Mouse (Mus musculus) left cerebral cortex, postnatal 25 days (tissue): ENCODE data around the gene Baiap2l1. TPM values are rescaled to one million over a fixed set of nuclear protein-coding genes. Genes with fewer than 3 reads are reported as not detected.

Source experiments
- total RNA-seq, 2 experiments: library from RNA; stranded (reverse); gene quantifications; 2 replicates each; pipeline ENCODE4 v1.2.3; 2021

Baiap2l1 gene
- total RNA-seq, 2 experiments from 2014 or later = 0.53 to 0.92 TPM

Other genes with a start within 250 kb of the Baiap2l1 start
- under 1 TPM; 0.25 to 0.30 TPM for gene Bhlha15, start 167.8 kb downstream of the Baiap2l1 start, total RNA-seq
- gene Tecpr1, start 134.5 kb downstream of the Baiap2l1 start, total RNA-seq = 10 to 100 TPM; 86.6 to 87.7 TPM
- 10 to 100 TPM; 64.0 to 65.8 TPM for gene Bri3, start 113.7 kb downstream of the Baiap2l1 start, total RNA-seq
- 100 to 1,000 TPM; 108 to 124 TPM for gene Nptx2, start 187.8 kb upstream of the Baiap2l1 start, total RNA-seq